ENCODE assay signal across 10 mouse cellular contexts in genomic region chr7:87583868-87584267, GRCm38 (mm10). TPM values are rescaled to one million over a fixed set of nuclear protein-coding genes. Genes with fewer than 3 reads are reported as not detected.
A peak's percentile ranks its signal among the peaks of the same experiment; 100 is the strongest.
DNase-seq lines count a peak whose midpoint lies in the region; ATAC-seq lines count a peak whose summit lies in the region.
"Had no signal": no experiment of that assay in that cellular context is flagged by ENCODE, and none has a peak within 500 bp of the region (broad histone marks: within the 10 kb centered on the region; RNA-seq: fewer than 3 reads in every experiment).

Grm5 (plus strand) TSS chr7:87584168.

- 20% methylated on average over 2 of the region's 2 CpGs for WGBS in embryonic facial prominence, embryonic 15.5 days
- WGBS in intestine, embryonic 15.5 days: 17% methylated on average over 2 of the region's 2 CpGs
- WGBS in midbrain, embryonic 13.5 days: 7% methylated on average over 2 of the region's 2 CpGs

- peak within 1 kb of the TSS; percentile 36; the same call in 1 of the 2 replicates for H3K4me2 ChIP-seq in embryonic facial prominence, embryonic 15.5 days (replicated peaks)
- peak within 1 kb of the TSS; percentile 47 for H3K4me2 ChIP-seq in intestine, embryonic 15.5 days (replicated peaks)
- peak within 1 kb of the TSS; percentile 76 for H3K4me2 ChIP-seq in midbrain, embryonic 13.5 days (replicated peaks)
- H3K4me2 ChIP-seq: liver, embryonic 13.5 days had no signal

- no peak for ATAC-seq in embryonic facial prominence, embryonic 15.5 days (ENCODE audit: insufficient number of reproducible peaks, low FRiP score, low TSS enrichment, low read depth)
- no peak for ATAC-seq in intestine, embryonic 15.5 days
- no peak for ATAC-seq in midbrain, embryonic 13.5 days

- no peak for DNase-seq in layer of hippocampus, adult 18-20 months (ENCODE audit: low spot score in 2 of 2)
- DNase-seq in layer of hippocampus, adult 9-11 months: no peak
- no peak for DNase-seq in kidney, adult 8-10 months
- no peak for DNase-seq in kidney, postnatal 10 days
- no peak for DNase-seq in liver
- DNase-seq: liver, embryonic 13.5 days had no signal

- H3K36me3 ChIP-seq in embryonic facial prominence, embryonic 15.5 days: no peaks in the 10 kb centered on the region
- no peaks in the 10 kb centered on the region for H3K36me3 ChIP-seq in intestine, embryonic 15.5 days
- H3K36me3 ChIP-seq in midbrain, embryonic 13.5 days: no peaks in the 10 kb centered on the region
- H3K36me3 ChIP-seq: liver, embryonic 13.5 days had no signal

- H3K4me1 ChIP-seq in embryonic facial prominence, embryonic 15.5 days: peaks cover 5% of the 10 kb centered on the region
- 0 out of 2 replicates have a peak, but pooled peaks cover 2% of the 10 kb centered on the region for H3K4me1 ChIP-seq in intestine, embryonic 15.5 days (replicated peaks)
- peaks cover 10% of the 10 kb centered on the region for H3K4me1 ChIP-seq in midbrain, embryonic 13.5 days (replicated peaks)
- H3K4me1 ChIP-seq: liver, embryonic 13.5 days had no signal

- H3K27ac ChIP-seq in embryonic facial prominence, embryonic 15.5 days (replicated peaks): no peak within 1 kb of the TSS
- no peak within 1 kb of the TSS for H3K27ac ChIP-seq in intestine, embryonic 15.5 days
- peak within 1 kb of the TSS; percentile 71 for H3K27ac ChIP-seq in midbrain, embryonic 13.5 days
- H3K27ac ChIP-seq: liver, embryonic 13.5 days had no signal

- H3K9me3 ChIP-seq in embryonic facial prominence, embryonic 15.5 days (replicated peaks): no peaks in the 10 kb centered on the region
- H3K9me3 ChIP-seq in intestine, embryonic 15.5 days: no peaks in the 10 kb centered on the region
- H3K9me3 ChIP-seq in midbrain, embryonic 13.5 days: no peaks in the 10 kb centered on the region
- H3K9me3 ChIP-seq: liver, embryonic 13.5 days had no signal

- peaks cover 26% of the 10 kb centered on the region for H3K27me3 ChIP-seq in embryonic facial prominence, embryonic 15.5 days
- H3K27me3 ChIP-seq in intestine, embryonic 15.5 days (replicated peaks): peaks cover 7% of the 10 kb centered on the region; the same call in 1 of the 2 replicates
- peaks cover 18% of the 10 kb centered on the region for H3K27me3 ChIP-seq in midbrain, embryonic 13.5 days

- H3K4me3 ChIP-seq in embryonic facial prominence, embryonic 15.5 days (replicated peaks): 0 out of 2 replicates have a peak within 1 kb of the TSS, but pooled peaks have one; percentile 18
- no peak within 1 kb of the TSS; the same call in 1 of the 2 replicates for H3K4me3 ChIP-seq in intestine, embryonic 15.5 days (replicated peaks)
- H3K4me3 ChIP-seq in midbrain, embryonic 13.5 days (replicated peaks): peak within 1 kb of the TSS; percentile 52
- H3K4me3 ChIP-seq: liver, embryonic 13.5 days had no signal

- no peak within 1 kb of the TSS for H3K9ac ChIP-seq in embryonic facial prominence, embryonic 15.5 days
- no peak within 1 kb of the TSS for H3K9ac ChIP-seq in intestine, embryonic 15.5 days
- H3K9ac ChIP-seq in midbrain, embryonic 13.5 days (replicated peaks): peak within 1 kb of the TSS; percentile 68
- H3K9ac ChIP-seq: liver, embryonic 13.5 days had no signal

RNA-seq across cellular contexts. Expression of gene Grm5, which starts in this region (rescaled TPM):
- 100 to 1,000 TPM; 247 to 250 TPM for total RNA-seq in layer of hippocampus, adult 18-20 months (2021)
- 0.04 and 0.08 TPM in 2 replicates for polyA plus RNA-seq in embryonic facial prominence, embryonic 15.5 days (2015; fragmentation: Nextera tagmentation; extraction: Ambion mirVana)
- polyA plus RNA-seq in intestine, embryonic 15.5 days (2015; fragmentation: Nextera tagmentation; extraction: Ambion mirVana): 0.11 and 0.13 TPM in 2 replicates
- polyA plus RNA-seq in midbrain, embryonic 13.5 days (2015; fragmentation: Nextera tagmentation; extraction: Ambion mirVana): 9.9 and 12.2 TPM in 2 replicates
- total RNA-seq: adrenal gland, postnatal 25 days had no signal
